Mouse (Mus musculus) monocyte, adult 2 months (primary cell): ENCODE measurements around the gene Tuba1c.

Experiments
- DNase-seq, 2 experiments: peaks; one replicate each; pipeline ENCODE4 v3.0.0; 2022; ENCODE audit warnings: low spot score in 2 of 2, low read depth in 1 of 2

The Tuba1c gene

GRCm38 (mm10) chr15:99029619-99030584 is at the start of gene Tuba1c:
Tuba1c (plus strand) TSS chr15:99029891.
- DNase-seq: peak; percentile 95 to 98

GRCm38 (mm10) chr15:98980012-98980614 is 49.6 kb upstream of the Tuba1c start:
- no peak for DNase-seq

- no peak for DNase-seq
Measured at GRCm38 (mm10) chr15:98982100-98982499, 47.6 kb upstream of the Tuba1c start.

- no peak for DNase-seq
Measured at GRCm38 (mm10) chr15:98983431-98984081, 46.1 kb upstream of the Tuba1c start.

- DNase-seq: no peak
Measured at GRCm38 (mm10) chr15:98984681-98985080, 45.0 kb upstream of the Tuba1c start.

GRCm38 (mm10) chr15:98985240-98985981 is 44.3 kb upstream of the Tuba1c start:
- DNase-seq: peak; percentile 76 to 86

GRCm38 (mm10) chr15:98985982-98986715 is 43.5 kb upstream of the Tuba1c start:
- DNase-seq: no peak

GRCm38 (mm10) chr15:98987077-98987630 is 42.5 kb upstream of the Tuba1c start:
- DNase-seq: no peak

- DNase-seq: no peak
Measured at GRCm38 (mm10) chr15:98987661-98988181, 42.0 kb upstream of the Tuba1c start.

GRCm38 (mm10) chr15:98988787-98989186 is 40.9 kb upstream of the Tuba1c start:
- no peak for DNase-seq

GRCm38 (mm10) chr15:98989701-98990430 is 39.8 kb upstream of the Tuba1c start:
- no peak for DNase-seq

- no peak for DNase-seq
Measured at GRCm38 (mm10) chr15:98990669-98991539, 38.8 kb upstream of the Tuba1c start.

GRCm38 (mm10) chr15:98991540-98992050 is 38.1 kb upstream of the Tuba1c start:
- no peak for DNase-seq

- DNase-seq: peak; percentile 58 to 60
Measured at GRCm38 (mm10) chr15:98992086-98992912, 37.4 kb upstream of the Tuba1c start.

GRCm38 (mm10) chr15:98993093-98993793 is 36.4 kb upstream of the Tuba1c start:
- peak; percentile 84 to 91 for DNase-seq

GRCm38 (mm10) chr15:98993865-98994264 is 35.8 kb upstream of the Tuba1c start:
- DNase-seq: peak; percentile 48 to 77
